Mouse (Mus musculus) hindbrain, embryonic 13.5 days (tissue): Measurements from ENCODE around the gene Oasl1. TPM values are rescaled to one million over a fixed set of nuclear protein-coding genes. Genes with fewer than 3 reads are reported as not detected.

ENCODE experiments used
- ATAC-seq: fragments of 200-750 bp; cut with Nextera tagmentation; 2 replicates; pipeline ENCODE4 v1.8.0; 2017; ENCODE audit warnings: moderate TSS enrichment; ENCODE audit not compliant: low FRiP score
- H3K27ac ChIP-seq: fragments of 300-500 bp; sonication (generic); 2 replicates; pipeline ENCODE4 v1.5.1; 2015; ENCODE audit warnings: inconsistent platforms, mild to moderate bottlenecking, moderate library complexity
- H3K27me3 ChIP-seq: fragments of 300-500 bp; sonication (generic); 2 replicates; pipeline ENCODE4 v1.6.1; 2015; ENCODE audit warnings: mild to moderate bottlenecking, inconsistent platforms
- H3K36me3 ChIP-seq: fragments of 300-500 bp; sonication (generic); 2 replicates; pipeline ENCODE4 v1.6.1; 2015; ENCODE audit warnings: mild to moderate bottlenecking, inconsistent platforms
- H3K4me1 ChIP-seq: fragments of 300-500 bp; sonication (generic); replicated peaks from 2 replicates; pipeline ENCODE4 v1.6.1; 2015; ENCODE audit warnings: inconsistent platforms
- H3K4me2 ChIP-seq: fragments of 300-500 bp; sonication (generic); 2 replicates; pipeline ENCODE4 v1.6.1; 2015; ENCODE audit warnings: inconsistent platforms, mild to moderate bottlenecking, moderate library complexity
- H3K4me3 ChIP-seq: fragments of 300-500 bp; sonication (generic); 2 replicates; pipeline ENCODE4 v1.5.1; 2015; ENCODE audit warnings: mild to moderate bottlenecking, inconsistent platforms
- H3K9ac ChIP-seq: fragments of 300-500 bp; sonication (generic); 2 replicates; pipeline ENCODE4 v1.6.1; 2015; ENCODE audit warnings: mild to moderate bottlenecking, inconsistent platforms
- H3K9me3 ChIP-seq: fragments of 300-500 bp; sonication (generic); 2 replicates; pipeline ENCODE4 v1.6.1; 2016; ENCODE audit warnings: inconsistent platforms
- WGBS: fragments of 180-500 bp; shearing (Covaris S2); methylation state at CpG from one replicate; pipeline ENCODE4 v1.1.7; 2015; 5-methylcytosine and 5-hydroxymethylcytosine counted together
- polyA plus RNA-seq: library from polyadenylated mRNA; unstranded; fragments of >200 nt; fragmentation: Nextera tagmentation; extraction: Ambion mirVana; gene quantifications from 2 replicates; pipeline ENCODE4 v1.2.1, GENCODE M21; 2015

Gene Oasl1
- polyA plus RNA-seq, 1 experiment from 2014 or later, result 0.21 TPM

DNA sequence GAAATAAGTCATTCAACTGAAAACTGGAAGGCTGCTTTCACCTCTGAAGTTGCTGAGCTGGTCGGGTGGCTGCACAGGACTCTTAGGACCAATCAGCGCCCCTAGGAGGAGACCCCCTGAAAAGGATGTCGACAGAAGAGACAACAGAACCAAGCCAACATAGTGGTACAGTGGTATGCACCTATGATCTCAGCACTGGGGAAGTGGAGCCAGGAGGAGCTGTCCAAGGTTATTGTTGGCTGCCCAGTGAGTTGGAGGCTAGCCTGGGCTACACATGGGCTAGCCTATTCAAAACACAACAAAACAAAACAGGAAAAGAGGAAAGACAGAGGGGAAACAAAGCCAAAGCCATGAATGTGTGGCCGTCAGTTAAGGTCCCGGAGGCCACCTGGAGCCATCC is 35.0 kb downstream of the Oasl1 start:
- H3K27me3 ChIP-seq, result no peaks in the 10 kb centered on the region
- H3K4me3 ChIP-seq, result no peak overlapping the region
- peaks cover 8% of the 10 kb centered on the region for H3K4me1 ChIP-seq
- no peak overlapping the region for H3K4me2 ChIP-seq
- no peaks in the 10 kb centered on the region for H3K36me3 ChIP-seq
- no peak overlapping the region for H3K27ac ChIP-seq
- no peak for ATAC-seq
- no peak overlapping the region for H3K9ac ChIP-seq
- H3K9me3 ChIP-seq, result 0 out of 2 replicates have a peak, but pooled peaks cover 7% of the 10 kb centered on the region
- WGBS, result 83% methylated on average over 5 of the region's 5 CpGs

DNA sequence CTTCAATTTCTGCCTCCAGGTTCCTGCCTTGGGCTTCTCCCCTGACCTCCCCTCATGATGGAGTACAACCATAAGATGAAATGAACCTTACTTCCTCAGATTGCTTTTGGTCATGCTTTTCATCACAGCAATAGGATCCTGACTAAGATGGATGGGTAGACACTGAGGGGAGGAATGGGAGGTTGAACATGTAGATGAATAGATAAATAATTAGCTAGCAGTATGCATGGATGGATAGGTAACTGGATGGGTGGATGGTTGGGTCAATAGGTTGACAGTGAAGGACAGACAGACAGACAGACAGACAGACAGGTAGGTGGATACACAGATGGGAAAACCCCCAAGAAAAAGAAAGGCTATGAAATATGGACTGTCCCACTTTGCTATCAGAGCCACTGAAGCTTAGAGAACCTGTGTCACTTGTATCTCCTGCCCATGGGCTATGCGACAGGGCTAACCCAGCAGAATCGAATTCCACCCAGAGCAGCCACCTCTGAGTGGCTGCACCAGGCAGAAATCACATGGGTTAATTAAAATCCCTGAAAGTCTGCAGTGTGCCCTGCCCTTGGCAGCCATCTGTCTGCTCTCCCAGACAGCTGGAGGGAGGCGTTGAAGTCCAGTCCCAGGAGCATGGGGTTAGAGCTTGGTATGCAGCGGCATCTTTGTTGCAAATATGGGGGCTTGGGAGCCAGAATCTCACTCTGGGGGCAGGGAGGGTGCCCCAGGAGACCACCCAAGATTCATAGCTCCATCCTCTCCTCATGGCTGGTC is 38.7 kb downstream of the Oasl1 start:
- no peak overlapping the region for H3K4me2 ChIP-seq
- peaks cover 8% of the 10 kb centered on the region for H3K4me1 ChIP-seq
- WGBS, result 31% methylated on average over 4 of the region's 4 CpGs
- H3K27me3 ChIP-seq, result 0 out of 2 replicates have a peak, but pooled peaks cover 7% of the 10 kb centered on the region
- H3K9me3 ChIP-seq, result 0 out of 2 replicates have a peak, but pooled peaks cover 7% of the 10 kb centered on the region
- no peak overlapping the region for H3K4me3 ChIP-seq
- no peak for ATAC-seq
- H3K9ac ChIP-seq, result no peak overlapping the region
- H3K27ac ChIP-seq, result 0 out of 2 replicates have a peak overlapping the region, but pooled peaks have one; percentile 8
- no peaks in the 10 kb centered on the region for H3K36me3 ChIP-seq

DNA sequence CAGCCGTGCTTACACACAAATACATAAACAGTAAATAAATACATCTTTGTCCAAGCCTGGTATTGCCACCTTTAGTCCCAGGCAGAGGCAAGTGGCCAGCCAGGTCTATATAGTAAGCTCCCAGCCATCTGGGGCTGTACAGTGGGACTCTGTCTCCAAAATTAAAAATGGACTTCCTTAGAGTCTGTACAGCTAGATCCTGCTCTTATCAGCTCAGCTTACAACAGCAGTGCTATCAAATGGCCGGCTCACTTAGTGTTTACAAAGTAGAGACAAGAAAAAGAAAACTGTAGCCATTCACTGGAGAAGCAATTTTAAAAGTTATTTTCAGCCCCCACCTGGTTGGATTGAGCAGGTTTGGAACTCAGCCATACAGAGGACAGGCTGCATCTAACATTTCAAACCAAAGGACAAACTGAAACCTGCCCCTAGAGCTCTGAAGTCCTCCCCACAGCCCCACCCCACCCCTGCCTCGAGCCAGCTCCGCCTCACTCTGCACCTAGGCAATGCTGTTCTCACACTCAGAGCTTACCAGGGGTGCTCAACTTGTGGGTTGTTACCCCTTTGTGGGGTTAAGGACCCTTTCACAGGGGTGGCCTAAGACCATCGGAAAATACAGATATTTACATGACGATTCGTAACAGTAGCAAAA is 41.4 kb downstream of the Oasl1 start:
- H3K36me3 ChIP-seq, result no peaks in the 10 kb centered on the region
- 0 out of 2 replicates have a peak, but pooled peaks cover under 1% of the 10 kb centered on the region for H3K9me3 ChIP-seq
- peaks cover 12% of the 10 kb centered on the region for H3K4me1 ChIP-seq
- H3K4me2 ChIP-seq, result no peak overlapping the region
- WGBS, result 76% methylated on average over 7 of the region's 7 CpGs
- H3K9ac ChIP-seq, result no peak overlapping the region
- H3K27me3 ChIP-seq, result peaks cover 29% of the 10 kb centered on the region
- no peak overlapping the region for H3K4me3 ChIP-seq
- no peak overlapping the region for H3K27ac ChIP-seq
- no peak for ATAC-seq

DNA sequence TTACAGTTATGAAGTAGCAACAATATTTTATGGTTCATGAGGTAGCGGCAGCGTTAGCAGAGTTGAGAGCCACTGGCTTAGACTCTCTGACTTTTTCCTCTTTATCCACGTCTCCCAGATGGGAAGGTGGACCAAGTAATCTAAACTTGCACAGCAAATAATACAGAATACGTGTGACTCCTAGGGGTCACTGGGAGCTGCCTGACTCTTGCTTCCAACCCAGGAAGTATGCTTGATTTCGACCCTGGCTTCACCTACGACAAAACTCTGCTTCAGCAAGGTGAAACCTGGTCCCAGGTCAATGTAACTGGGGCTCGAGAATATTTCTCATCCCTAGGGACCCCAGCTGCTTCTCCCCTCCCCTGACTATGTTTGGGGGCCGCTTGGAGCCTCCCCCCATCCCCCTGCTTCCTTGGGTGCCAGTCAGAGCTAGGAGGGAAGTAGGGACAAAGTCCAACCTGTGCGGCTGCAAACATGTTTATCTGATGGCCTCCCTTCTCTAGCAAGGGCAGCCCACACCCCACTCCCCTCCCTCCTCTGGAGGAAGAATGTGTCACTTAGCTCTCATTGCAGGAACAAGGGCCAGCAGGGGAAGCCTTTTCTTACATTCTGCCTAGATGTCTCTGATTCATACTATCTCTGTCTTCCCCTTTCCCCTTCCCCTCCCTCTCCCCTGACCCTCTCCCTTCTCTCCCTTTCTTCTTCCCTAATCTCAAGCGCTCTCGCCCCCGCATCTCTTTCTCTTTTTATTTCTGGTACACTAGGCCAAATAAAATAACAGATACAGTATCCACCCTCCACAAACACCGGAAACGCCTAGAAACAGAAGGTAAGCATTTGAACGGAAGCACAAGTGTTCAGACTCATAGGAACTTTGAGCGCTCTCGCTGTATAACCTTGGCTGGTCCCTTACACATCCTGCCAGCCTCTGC is 42.2 kb downstream of the Oasl1 start:
- Histone ChIP-seq H3K27me3 (peaks cover 37% of the 10 kb centered on the region), H3K27ac (no peak overlapping the region), H3K9ac (no peak overlapping the region), H3K4me1 (peaks cover 12% of the 10 kb centered on the region), H3K9me3 (no peaks in the 10 kb centered on the region), H3K36me3 (no peaks in the 10 kb centered on the region), H3K4me2 (no peak overlapping the region), H3K4me3 (no peak overlapping the region)
- 71% methylated on average over 17 of the region's 17 CpGs for WGBS
- ATAC-seq, result no peak

DNA sequence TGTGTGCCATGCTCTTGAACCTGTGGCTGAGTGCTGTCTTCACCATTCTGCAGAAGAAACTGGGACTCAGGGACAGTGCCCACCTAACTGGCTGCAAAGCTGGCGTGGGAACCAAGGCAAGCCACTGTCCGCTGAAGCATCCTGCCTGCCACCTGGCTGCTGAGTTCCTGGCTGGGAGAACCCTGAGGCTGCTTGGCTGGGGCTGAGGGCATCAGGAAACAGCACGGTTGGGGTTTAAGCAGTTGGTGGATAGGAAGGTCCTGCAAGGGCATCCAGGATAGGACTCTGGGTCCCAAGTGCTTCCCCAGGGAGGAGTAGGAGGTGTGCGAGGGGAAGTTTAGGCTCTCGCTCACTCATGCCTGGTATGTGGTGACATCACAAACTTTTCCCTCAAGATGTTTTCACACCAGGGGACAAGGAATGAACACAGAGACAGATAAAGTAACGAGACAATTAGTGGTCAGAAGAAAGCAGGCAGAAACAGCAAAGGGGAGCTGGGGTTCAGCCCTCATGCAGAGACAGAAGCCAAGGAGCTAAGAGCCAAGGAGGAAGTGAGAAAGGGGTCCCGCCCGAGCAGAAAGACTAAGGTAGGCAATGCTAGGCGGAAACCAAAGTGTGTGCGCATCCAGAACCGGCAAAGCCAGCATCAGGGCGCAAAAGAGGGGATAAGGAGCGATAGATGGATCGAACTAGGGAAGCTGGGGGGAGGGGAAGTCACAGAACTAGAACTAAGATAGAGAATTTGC is 44.7 kb downstream of the Oasl1 start:
- WGBS, result 39% methylated on average over 14 of the region's 14 CpGs
- Histone ChIP-seq H3K9me3 (no peaks in the 10 kb centered on the region), H3K27ac (no peak overlapping the region), H3K36me3 (no peaks in the 10 kb centered on the region), H3K27me3 (peaks cover 43% of the 10 kb centered on the region), H3K9ac (no peak overlapping the region), H3K4me3 (no peak overlapping the region), H3K4me2 (no peak overlapping the region), H3K4me1 (peaks cover 4% of the 10 kb centered on the region; the same call in 1 of the 2 replicates)
- no peak for ATAC-seq

DNA sequence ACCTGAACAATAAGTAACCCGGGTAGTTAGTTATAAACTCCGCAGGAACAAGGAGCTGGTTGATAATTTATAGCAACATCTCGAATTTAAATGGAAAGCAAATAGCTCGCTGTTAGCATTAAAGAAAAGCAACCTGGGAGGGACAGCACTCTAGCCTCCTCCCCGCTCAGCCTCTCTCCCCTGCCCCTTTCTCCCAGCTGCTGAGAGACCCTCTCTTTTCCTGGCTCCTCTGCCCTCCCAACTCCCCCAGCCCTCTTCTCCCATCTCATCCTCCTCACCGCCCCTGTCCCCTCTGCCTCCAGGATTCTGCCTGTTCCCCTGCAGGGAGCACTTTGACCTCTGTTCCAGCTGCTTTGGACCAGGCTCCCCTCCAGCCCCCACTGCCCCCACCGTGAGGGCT is 45.6 kb downstream of the Oasl1 start:
- peaks cover 43% of the 10 kb centered on the region for H3K27me3 ChIP-seq
- H3K4me2 ChIP-seq, result no peak overlapping the region
- ATAC-seq, result no peak
- H3K9ac ChIP-seq, result no peak overlapping the region
- H3K36me3 ChIP-seq, result no peaks in the 10 kb centered on the region
- H3K9me3 ChIP-seq, result no peaks in the 10 kb centered on the region
- H3K27ac ChIP-seq, result no peak overlapping the region
- WGBS, result 12% methylated on average over 7 of the region's 7 CpGs
- peaks cover 4% of the 10 kb centered on the region; the same call in 1 of the 2 replicates for H3K4me1 ChIP-seq
- no peak overlapping the region for H3K4me3 ChIP-seq

DNA sequence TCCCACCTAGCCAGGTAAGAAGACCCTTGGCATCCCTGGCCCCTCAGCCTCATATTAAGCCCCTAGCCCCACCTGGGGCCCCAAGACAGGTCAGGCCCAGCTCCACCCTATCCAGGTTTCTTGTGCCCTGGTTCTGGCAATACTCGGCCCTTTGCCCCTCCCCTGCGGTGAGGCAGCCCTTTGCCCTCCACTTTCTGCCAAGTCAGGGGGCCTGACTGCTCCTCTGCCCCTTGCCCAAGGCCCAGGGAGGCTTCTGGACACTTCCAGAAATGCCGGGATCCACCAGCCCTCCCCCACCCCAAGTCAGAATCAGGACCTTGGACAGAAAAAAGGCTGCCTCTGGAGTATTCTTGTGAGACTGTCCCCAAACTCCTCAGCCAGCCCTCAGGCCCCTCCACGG is 46.0 kb downstream of the Oasl1 start:
- Histone ChIP-seq H3K4me1 (peaks cover 4% of the 10 kb centered on the region; the same call in 1 of the 2 replicates), H3K27ac (no peak overlapping the region), H3K36me3 (no peaks in the 10 kb centered on the region), H3K27me3 (peaks cover 43% of the 10 kb centered on the region), H3K4me2 (no peak overlapping the region), H3K4me3 (no peak overlapping the region), H3K9ac (no peak overlapping the region), H3K9me3 (no peaks in the 10 kb centered on the region)
- ATAC-seq, result no peak
- WGBS, result 18% methylated on average over 4 of the region's 4 CpGs

DNA sequence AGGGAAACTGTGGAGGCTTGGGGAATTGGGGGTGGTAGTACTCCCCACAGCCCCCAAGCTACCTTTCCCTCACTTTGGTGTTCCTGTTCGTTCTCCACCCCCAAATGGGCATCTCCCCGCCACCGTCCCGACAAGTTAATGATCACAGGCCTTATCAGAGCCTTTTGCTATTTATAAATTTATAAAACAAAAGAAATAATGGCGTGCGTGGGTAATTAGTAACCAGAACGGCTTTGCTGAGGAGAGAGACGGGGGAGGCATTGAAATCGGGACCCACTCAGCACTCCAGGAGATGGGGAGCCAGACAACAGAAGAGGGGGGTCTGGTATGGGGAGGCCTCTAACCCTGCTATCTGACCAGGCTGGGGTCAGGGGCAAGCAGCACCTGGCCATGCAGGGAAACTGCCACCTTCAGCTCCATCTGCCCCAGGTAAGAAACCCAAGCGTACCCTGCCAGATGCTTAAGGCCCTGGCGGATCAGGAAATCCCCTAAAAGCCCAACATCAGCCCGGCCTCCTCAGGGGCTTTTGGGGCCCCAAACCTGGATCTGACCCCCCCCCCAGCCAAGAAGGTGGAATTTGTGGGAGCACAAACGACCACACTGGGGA is 46.7 kb downstream of the Oasl1 start:
- no peak for ATAC-seq
- Histone ChIP-seq H3K4me1 (peaks cover 4% of the 10 kb centered on the region; the same call in 1 of the 2 replicates), H3K36me3 (no peaks in the 10 kb centered on the region), H3K27ac (no peak overlapping the region), H3K4me2 (no peak overlapping the region), H3K4me3 (no peak overlapping the region), H3K9ac (no peak overlapping the region), H3K9me3 (no peaks in the 10 kb centered on the region), H3K27me3 (peaks cover 43% of the 10 kb centered on the region)
- 44% methylated on average over 13 of the region's 13 CpGs for WGBS

DNA sequence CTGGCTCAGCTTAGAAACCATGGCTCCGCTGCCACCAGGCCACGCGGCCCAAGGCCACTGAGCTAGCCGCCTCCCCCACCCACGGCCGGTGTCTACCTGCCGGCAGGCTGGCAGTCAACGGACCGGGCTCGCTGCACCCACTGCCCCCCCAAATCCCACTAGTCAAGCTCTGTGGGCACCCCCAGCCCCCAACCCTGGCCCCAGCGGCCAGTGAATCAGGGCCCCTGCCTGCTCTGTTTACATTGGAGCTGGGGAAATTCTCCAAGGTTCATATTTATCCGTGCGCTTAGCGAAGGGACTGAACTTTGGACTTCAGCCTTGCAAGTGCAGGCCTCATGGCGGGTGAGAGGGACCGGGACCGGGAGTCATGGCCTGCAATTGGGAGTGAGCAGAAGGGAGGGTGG is 47.8 kb downstream of the Oasl1 start, which contains the start of gene Hnf1a:
Gene Hnf1a, minus strand, starts transcription at position 271 of the 404 bp plus-strand sequence.
- Histone ChIP-seq H3K4me3 (no peak within 1 kb of the TSS), H3K27me3 (peaks cover 43% of the 10 kb centered on the region), H3K36me3 (no peaks in the 10 kb centered on the region), H3K9me3 (no peaks in the 10 kb centered on the region), H3K4me1 (peaks cover 4% of the 10 kb centered on the region; the same call in 1 of the 2 replicates), H3K27ac (no peak within 1 kb of the TSS), H3K9ac (no peak within 1 kb of the TSS; the same call in 1 of the 2 replicates), H3K4me2 (no peak within 1 kb of the TSS)
- 84% methylated on average over 17 of the region's 17 CpGs for WGBS
- ATAC-seq, result no peak

DNA sequence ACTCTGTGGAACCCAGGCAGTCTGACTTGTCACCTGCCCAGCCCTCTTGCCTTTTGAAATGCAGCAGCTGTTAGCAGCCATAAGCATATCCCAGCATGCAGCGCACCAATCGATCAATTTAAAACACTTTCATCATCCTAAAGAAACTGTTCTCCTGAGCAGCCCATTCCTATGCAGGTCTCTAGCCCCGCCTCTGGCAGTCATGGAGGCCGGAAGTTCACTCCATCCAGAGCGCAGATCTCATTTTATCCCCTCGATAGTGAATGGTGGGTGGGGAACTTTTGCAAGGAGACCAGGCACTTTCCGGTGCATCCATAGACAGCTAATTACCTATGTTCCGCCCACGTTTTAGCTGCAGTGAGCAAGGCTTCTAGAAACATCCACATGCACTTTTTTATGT is 49.2 kb downstream of the Oasl1 start:
- Histone ChIP-seq H3K9me3 (no peaks in the 10 kb centered on the region), H3K4me2 (no peak overlapping the region), H3K4me3 (no peak overlapping the region), H3K9ac (no peak overlapping the region), H3K27ac (no peak overlapping the region), H3K27me3 (peaks cover 36% of the 10 kb centered on the region), H3K36me3 (no peaks in the 10 kb centered on the region), H3K4me1 (peaks cover 4% of the 10 kb centered on the region; the same call in 1 of the 2 replicates)
- ATAC-seq, result no peak
- 83% methylated on average over 9 of the region's 9 CpGs for WGBS

DNA sequence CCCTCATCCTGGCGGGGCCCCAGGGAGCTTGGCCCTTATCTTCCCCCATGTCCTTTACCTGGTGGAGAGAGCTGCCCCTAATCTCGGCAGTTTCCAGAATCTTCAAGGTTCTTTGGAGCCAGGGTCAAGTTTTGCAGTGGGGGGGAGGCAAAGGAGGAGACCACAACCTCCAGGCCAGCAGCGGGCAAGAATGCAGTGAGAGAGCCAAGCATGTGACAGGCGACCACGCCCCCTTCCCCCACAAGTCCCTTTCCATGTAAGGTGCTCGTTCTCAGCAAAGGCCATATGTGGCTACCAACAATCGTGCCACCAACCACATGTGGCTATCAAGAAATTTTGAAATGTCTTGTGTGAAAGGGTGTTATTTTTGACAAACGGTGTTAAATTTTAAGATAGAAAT is 50.1 kb downstream of the Oasl1 start:
- no peak for ATAC-seq
- Histone ChIP-seq H3K9ac (no peak overlapping the region), H3K27ac (no peak overlapping the region), H3K36me3 (no peaks in the 10 kb centered on the region), H3K9me3 (no peaks in the 10 kb centered on the region), H3K4me3 (no peak overlapping the region), H3K27me3 (peaks cover 27% of the 10 kb centered on the region), H3K4me2 (no peak overlapping the region), H3K4me1 (peaks cover 4% of the 10 kb centered on the region; the same call in 1 of the 2 replicates)
- WGBS, result 85% methylated on average over 8 of the region's 8 CpGs
